Mouse (Mus musculus): Measurements from ENCODE around the gene Sh3rf1. TPM values are rescaled to one million over a fixed set of nuclear protein-coding genes. Genes with fewer than 3 reads are reported as not detected.

Sh3rf1 gene
- total RNA-seq, 4 experiments from 2014 or later, result 31.6 to 39.2 (median 33.9) TPM

DNA sequence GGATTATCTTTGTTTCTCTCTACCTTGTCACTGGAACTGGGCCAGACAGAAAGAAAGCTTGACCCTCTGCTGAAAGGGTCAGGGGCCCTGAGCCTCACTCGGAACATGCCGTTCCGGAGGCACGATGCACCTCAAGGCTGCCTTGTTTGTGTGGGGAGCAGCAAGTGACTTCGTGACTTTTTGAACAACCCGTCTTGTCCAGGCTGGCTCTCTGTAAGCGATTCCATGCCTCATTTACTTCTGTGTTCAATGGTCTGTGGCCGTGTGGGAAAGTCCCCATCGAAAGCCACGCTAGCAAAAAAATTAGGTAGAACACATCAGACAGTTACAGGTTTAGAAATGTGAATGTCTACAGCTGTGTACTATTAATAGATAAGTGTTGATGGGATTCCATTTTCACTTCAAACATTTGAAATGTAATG is 136.2 kb downstream of the Sh3rf1 start:
- DNase-seq (ENCODE audit: low spot score in 2 of 2), result no peak

DNA sequence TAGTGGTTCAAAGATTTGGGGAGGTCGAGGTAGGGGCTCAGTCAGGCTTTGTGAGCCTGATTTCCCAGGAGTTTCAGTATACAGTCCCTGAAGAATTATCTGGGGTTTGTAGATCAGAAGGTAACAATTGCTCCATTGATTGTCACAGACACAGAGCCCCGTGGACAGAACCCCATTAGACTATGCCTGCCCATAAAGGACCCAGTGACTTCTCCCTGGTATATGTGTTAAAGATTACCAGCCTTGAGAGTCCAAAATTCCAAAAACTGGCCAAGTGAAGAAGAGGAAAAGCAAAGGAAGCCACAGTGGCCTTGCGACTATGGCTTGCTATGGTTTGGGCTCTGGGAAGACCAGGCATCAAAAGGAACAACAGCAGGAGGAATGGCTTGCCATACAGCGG is 136.7 kb downstream of the Sh3rf1 start:
- no peak for DNase-seq (ENCODE audit: low spot score in 2 of 2)

DNA sequence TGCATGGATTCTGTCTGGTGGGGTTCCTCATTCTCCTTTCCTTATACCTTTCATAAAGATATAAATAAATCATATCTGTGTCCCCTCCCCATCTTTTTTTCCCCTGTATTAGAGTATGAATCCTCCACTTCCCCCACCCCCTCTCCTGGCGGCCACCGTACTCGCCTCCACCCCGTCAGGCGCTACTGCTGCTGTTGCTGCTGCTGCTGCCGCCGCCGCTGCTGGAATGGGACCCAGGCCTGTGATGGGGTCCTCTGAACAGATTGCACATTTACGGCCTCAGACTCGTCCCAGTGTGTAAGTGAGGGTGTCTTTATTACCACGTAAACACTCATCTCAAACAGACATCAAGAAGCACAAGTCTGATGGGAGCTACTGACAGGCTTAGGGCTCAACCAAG is 137.8 kb downstream of the Sh3rf1 start:
- no peak for DNase-seq (ENCODE audit: low spot score in 2 of 2)

DNA sequence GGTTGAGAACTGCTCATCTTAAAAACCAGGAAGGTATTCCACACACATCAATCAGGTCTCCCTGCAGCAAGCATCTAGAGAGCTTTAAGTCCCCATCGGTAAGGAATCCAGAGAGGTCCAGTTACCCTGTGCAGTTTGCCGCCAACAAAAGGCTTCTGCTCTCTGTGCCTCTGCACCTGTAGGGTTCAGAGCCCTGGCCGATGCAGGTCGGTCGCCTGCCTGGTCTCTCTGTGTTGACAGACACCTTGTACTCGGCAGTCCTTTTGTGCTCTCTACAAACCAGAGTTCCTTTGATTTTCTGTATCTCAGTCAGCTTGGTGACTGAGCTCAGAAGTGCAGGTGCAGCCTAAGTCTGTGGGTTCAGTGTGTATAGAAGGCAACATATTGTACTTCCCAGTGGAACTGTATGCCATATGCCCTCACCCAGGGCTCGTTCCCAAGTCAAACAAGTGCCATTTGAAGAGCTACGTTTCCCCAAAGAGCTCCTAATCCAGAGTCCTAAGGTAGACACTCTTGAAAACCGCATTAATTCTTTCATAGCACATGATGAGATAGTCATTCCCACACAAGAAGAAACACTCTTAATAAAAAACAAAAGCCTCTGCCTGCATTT is 138.7 kb downstream of the Sh3rf1 start:
- DNase-seq (ENCODE audit: low spot score in 2 of 2), result no peak

DNA sequence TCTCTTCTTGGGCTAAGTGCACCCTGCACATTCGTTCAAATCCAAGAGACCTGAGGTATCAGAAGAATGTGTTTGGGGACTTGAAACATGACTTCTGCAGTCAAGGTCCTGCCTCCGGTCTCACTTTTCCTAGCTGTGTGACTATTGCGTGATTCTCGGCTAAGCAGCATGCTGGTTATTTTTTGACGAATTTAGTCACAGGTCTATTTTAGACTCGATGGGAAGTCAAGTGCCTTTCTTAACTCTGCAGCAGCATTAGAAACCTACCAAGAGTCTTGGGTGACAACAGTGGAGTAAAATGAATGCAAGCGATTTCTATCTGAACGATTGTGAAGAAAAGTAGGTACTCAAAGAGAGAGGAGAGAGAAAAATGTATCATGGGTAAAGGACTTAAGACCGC is 149.6 kb downstream of the Sh3rf1 start:
- DNase-seq (ENCODE audit: low spot score in 2 of 2), result no peak

DNA sequence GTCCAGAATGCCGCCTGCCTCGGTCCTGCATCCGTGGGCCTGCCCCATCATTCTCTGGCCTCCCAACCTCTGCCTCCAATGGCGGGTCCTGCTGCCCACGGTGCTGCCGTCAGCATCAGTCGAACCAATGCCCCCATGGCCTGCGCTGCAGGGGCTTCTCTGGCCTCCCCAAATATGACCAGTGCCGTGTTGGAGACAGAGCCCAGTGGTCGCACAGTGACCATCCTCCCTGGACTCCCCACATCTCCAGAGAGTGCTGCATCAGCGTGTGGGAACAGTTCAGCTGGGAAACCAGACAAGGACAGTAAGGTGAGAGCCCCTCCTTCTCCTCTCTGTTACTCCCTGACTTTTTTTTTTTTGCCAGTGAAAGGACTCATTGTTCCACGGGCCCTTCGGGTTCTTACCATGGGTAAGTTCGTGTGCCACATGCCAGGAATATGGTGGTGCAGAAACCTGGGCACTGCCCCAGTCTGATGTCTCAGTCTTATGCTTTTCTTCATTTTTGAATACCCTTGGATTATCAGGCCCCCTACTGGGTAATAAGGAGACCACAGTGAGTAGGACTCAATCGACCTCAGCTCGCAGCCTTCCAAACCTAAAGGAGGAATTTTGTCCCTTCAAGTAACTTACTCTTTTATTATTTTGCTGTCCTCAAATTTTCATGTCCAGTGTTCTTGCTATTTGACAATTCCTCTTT is 150.5 kb downstream of the Sh3rf1 start:
- DNase-seq (ENCODE audit: low spot score in 2 of 2), result no peak

DNA sequence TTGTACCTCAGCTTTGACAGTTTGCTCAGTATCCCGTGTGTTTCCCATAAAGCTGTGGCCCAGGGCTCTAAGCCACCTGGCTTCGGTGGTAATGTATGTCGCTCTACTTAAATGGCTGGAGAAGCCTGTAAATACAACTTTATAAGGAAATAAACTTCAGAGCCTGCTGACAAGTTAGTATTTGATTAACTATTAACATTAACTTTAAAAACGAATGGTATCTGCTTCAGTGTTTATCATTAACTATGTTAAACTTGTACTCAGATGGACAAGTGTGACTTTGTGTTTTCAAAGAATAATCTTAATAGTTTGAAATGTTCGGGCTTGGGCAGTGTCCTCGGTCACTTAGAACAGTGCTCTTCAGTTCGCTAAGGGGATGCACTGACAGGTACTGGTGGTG is 151.5 kb downstream of the Sh3rf1 start:
- DNase-seq (ENCODE audit: low spot score in 2 of 2), result no peak

DNA sequence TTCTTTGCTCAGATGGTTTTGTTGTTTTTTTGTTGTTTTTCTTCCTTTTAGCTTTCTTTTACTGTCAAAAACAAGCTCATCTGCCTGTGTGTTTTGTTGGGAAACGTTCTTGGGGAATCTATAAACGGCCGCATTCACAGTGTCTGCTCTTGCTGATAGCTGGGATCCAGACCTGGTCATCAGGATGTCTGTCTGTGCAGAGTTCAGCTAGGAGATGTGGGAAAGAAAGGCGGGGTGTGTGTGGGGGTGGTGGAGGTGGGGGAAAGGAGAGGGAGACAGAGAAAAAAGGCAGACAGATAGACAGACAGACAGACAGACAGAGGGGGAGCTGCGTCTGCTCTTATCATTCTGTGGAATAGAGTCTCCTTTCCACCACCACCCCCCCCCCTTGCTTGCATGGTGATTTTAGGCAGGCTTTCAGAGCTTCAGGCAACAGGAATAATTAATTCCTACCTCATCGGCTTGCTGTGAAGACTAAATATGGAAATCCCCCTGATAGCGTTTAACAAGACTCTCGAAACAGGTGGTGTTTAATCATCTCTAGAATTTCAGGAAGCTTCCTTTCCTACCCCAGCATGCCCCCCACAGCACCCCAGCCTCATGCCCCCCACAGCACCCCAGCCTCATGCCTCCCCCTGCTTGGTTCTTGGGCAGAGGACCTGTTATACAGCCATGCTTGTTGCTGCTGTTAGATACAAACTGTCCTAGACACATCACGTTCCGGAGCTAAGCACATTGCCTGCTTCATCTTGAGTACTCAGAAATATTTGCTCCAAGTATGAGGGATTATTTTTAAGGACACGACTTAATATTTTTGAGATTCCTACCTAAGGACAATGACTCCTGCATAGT is 155.4 kb downstream of the Sh3rf1 start:
- no peak for DNase-seq (ENCODE audit: low spot score in 2 of 2)

DNA sequence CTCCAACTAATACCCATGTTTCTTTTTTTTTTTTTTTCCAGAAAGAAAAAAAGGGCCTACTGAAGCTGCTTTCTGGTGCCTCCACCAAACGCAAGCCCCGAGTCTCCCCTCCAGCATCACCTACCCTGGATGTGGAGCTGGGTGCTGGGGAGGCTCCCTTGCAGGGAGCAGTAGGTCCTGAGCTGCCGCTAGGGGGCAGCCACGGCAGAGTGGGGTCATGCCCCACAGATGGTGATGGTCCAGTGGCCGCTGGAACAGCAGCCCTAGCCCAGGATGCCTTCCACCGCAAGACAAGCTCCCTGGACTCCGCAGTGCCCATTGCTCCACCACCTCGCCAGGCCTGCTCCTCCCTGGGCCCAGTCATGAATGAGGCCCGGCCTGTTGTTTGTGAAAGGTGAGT is 160.9 kb downstream of the Sh3rf1 start:
- DNase-seq (ENCODE audit: low spot score in 2 of 2), result no peak

DNA sequence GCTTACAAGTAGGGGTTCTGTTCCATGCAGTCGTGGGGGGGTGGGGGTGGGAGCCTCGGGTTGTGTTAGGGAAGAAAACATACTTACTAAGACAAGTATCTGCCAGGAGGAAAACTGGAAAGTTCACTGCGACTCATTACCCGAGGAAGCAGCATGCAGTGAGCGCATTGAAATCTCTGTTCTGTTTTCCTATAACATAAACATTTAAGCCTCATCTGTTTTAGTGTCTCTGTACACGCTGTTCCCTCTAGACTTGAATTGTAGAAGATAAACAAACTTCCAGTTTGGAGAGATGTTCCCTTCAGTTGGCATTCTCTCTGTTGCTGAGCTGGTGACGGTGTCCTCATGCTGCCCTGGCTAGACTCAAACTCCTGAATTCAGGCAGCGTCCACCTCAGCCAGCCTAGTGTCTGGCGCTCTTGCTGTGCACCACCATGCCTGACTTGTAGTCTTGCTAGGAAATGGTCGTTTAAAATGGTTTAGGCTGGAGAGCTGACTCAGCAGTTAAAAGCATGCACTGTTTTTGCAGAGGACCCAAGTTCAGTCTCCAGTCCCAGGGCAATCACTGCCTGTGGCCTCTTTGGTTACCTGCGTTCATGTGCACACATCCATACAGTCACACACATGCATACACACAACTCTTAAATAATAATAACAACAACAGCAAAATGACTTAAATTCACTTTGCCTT is 162.0 kb downstream of the Sh3rf1 start:
- DNase-seq (ENCODE audit: low spot score in 2 of 2), result no peak

DNA sequence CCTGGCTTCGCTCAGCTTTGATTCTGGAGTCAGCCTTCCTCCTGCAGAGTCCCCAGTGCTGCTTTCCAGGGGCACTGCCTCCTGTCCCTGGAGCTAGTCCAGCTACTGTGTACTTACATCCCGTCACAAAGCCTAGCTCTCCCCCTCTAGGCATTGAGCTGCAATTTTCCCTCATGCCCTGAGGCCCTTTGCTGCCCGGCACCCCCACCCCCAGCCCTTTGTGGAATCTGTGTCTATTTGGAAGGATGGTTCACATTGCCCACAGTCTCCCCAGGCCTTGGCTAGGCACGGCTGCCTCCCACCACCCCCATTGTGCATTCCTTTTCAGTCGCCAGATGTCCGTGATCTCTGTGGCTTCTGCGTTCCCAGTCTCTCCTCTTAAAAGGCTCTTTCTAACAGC is 163.0 kb downstream of the Sh3rf1 start:
- DNase-seq (ENCODE audit: low spot score in 2 of 2), result no peak

DNA sequence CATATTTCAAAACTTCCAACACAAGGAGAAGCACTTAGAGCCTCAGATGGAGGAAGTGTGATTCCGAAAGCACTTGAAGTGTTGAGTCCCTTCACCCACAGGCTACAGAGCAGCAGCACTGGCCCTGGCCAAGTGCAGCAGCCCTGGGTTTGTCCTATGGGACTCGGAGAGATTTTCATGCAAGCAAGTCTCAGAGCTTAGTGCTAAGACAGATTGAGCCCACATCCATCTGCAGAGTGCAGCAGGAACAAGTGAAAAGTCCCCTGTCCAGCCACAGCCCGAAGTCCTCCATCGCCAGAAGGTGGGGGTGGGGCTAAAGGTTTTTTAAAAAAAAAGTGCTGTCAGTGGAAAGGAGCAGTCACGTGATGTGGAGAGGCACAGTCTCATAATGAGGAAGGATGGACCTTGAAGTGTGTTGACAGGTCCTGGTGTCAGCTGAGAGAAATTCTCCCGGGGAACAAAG is 163.9 kb downstream of the Sh3rf1 start:
- no peak for DNase-seq (ENCODE audit: low spot score in 2 of 2)

DNA sequence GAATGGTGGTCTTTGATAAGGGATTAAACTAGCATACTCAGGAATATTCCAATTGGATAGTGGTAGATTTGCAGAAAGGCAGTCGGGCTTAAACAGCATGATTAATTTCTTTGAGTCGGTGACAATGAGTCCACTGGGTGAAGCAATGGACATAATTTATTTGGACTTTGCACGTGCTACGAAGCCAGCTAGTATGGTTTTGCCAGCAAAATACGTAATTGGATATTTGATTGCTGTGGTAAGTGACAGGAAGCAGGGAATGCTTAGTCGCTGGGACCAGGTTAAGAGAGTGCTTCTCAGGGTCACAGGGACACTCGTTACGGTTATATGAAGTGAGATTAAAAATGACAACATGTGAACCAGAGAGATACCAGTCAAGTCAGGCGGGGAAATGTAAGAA is 164.7 kb downstream of the Sh3rf1 start:
- no peak for DNase-seq (ENCODE audit: low spot score in 2 of 2)

DNA sequence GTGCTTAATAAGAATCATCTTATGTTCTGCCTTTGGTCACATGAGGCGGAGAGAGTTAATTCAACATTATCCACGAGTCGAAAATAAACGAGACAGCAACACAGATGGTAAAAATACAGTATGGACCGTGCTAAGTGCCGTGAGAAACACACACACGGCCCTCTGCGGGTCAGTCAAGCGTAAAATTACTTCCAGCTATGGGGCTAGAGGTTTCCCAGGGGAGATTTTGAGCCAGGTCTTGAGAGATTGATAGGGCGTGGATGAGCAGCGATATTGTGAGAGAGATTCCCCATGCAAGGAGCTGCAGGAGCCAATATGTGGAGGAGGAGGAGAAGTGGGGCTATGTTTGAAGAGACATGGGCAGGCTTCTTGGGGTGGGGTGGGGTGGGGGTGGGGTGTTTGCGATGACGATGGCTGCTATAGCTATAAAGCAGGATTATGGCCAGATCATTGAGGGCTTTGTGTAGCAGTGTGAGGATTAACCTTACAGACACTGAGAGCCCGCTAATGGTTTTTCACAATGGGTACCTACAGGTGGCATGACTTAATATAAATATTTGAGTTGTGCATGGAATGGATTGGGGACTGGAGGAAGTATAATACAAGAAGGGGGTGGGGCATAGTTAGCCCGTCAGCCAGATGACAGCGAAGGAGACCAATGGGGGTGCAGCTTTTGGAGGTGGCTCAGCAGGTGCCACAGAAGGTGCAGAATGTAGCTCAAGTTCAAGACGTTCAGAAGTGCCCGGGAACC is 166.8 kb downstream of the Sh3rf1 start:
- DNase-seq (ENCODE audit: low spot score in 2 of 2), result no peak

DNA sequence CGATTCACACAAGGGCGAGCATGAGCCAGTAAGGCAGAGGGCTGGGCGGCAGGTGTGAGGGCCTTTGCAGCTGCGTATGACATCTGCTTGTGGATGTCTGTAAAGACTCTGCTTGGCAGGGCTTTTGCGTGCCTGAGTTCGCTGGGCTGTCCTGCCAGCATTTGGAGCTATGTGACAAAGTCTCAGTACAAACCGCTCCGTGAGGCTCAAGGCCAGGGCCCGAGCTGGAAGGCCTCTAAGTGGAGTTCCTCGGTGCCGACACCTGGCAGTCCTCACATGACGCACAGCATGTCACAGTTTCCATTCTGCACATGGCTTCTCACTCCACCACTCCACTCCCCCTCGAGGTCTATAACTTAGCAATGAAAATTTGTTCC is 167.4 kb downstream of the Sh3rf1 start:
- no peak for DNase-seq (ENCODE audit: low spot score in 2 of 2)

DNA sequence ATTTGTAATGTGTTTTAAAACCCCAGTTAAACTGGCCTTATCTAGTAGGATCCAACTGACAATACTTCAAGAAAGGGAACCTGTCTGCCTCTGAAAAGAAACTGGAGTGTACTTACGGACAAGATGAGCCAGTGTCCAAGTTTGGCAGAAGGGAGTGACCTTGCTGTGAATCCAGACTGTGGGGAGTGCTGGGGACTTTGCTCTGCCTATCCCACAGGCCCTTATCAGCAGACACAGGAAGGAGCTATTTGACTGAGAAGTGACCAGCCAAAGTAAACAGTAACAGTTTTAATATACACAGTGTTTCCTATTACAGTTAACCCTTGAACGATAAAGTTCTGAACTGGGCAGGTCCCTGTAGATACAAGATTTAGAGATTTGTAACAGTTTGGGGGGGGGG is 173.5 kb downstream of the Sh3rf1 start:
- no peak for DNase-seq (ENCODE audit: low spot score in 2 of 2)

DNA sequence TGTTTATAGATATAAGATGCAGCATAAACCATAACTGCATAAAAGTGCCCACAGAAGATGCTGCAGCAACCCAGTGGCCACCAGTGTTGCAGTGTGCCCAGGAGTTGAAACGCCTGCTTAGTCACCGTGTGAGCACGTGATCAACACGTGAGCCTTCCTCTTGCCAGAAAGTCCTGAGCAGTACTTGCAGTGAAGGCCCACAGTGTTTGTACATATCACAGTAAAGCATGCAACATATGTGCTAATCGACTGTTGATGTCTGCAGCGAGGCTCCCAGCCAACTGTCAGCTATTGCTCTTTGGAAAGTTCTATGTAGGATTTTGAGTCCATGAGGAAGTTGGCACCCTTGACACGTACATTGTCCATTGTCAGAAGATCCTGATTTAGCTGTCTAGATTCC is 174.1 kb downstream of the Sh3rf1 start:
- DNase-seq (ENCODE audit: low spot score in 2 of 2), result no peak

DNA sequence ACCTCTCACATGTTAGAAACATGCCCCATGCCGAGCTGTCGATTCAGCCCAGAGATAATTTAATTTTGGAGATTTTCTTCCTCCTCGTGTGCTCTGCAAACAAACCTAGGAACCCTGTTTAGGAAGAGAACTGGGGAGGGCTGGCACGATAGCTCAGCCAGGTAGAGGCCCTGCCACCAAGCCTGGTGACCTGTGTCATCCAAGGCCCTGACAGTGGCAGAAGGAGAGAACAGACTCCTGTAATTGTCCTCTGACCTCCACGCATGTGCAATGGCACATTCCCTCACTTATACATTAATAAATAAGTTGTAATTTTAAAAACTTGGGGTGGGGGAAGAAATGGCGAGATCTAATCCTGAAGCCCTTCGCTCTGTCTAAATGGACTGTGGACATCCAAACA is 179.2 kb downstream of the Sh3rf1 start:
- DNase-seq (ENCODE audit: low spot score in 2 of 2), result no peak

DNA sequence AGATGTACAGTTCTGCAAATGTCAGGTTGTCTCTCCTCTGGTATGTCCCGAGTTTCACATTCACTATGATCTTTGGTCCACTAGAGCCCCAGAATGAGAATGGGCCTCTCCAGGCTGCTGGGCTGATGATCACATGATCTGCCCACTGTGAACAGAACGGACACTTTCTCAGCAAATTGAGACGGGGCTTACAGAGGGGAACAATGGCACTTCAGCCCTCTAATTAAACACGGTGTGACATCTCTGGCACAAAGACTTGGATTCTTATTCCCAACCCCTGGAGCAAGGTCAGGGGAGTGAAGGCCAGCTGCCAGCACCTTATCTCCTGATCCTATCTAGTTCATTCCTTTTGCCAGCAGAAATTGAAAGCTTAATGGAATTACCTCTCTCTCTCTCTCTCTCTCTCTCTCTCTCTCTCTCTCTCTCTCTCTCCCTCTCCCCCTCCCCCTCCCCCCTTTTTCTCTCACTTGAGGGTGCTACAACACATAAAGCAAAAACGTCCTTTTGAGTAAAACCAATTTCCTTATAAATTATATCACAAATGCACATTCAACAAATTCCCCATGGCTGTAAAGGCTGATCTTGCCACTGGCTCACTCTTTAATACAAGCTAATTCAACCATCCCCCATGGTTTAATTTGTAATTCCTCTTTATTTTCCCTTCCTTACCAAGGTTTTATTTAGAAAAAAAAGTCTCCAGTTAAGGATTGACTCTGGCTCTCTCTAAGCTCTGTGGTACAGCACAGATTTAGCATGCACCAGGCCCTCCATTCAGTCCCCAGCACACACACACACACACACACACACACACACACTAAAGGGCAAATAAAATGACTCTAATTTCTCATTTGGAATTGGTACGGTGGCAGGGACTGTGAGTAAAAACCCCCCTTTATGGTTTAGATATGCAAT is 179.8 kb downstream of the Sh3rf1 start:
- DNase-seq (ENCODE audit: low spot score in 2 of 2), result no peak

DNA sequence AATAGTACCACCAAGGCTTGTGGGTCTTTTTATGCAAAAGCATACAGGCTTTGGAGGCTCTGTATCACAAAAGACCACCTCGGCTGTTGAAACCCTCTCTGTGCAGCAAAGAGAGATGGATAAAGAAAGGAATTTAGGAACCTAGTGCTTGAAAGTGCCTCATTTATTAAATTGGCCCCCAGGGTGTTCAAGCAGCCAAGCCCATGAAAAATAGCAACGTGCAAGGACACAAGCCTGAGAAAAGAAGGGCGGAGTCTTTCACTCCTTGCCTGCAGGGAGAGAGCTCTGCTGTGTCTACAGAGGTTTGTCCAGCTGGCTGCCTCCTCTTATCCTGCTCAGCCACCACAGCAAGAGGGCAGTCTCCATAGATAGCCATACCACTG is 180.5 kb downstream of the Sh3rf1 start:
- no peak for DNase-seq (ENCODE audit: low spot score in 2 of 2)

Data from left cerebral cortex, adult 8-10 months (tissue).